Mouse (Mus musculus): ENCODE results near the gene Tm7sf2.
A peak's percentile ranks its signal among the peaks of the same experiment; 100 is the strongest.
"Not testable (repeated sequence)": the region's sequence is repeated elsewhere in the genome, so short reads cannot be mapped to it uniquely, and the experiment has no call there.

Gene Tm7sf2

GRCm38 (mm10) chr19:6068951-6069350 is 778 bp upstream of the Tm7sf2 start:
- no peak for DNase-seq

DNA sequence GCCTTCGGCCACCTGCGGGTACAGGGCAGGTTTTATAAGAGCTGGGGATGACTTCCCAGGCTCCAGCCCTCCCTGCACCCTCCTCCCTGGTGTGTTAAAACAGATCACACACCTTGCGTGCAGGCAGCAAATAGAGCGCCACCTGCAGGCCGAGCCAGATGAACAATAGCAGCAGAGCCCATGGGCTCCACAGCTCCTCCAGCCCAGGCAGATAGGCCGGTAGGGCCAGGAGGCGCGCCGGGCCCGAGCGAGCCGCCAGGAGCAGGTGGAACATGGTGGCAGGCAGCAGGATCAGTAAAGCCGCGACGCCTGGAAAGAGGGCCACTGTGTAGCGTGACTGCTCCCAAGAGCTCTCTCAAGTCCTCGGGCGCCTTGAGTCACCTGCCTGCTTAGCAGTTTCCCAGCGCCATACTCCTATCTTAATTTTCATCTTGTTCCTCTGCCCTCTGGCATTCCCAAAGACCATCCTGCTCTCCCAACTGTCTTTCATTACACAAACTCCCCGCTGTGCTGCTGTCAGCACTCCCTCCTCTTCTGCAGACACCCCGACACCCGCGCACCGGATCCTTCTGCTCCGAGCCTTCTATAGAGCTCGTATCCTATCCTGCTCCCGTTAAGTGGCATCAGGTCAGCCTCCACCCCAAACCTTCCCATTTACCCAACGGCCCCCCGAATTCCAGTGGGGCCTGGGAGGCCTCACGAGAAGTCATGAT is 1.0 kb downstream of the Tm7sf2 start:
- peak; percentile 64 to 76 for DNase-seq

- no peak for DNase-seq
These were observed 1.6 kb downstream of the Tm7sf2 start for GRCm38 (mm10) chr19:6066571-6066970.

GRCm38 (mm10) chr19:6063081-6063480 is 5.1 kb downstream of the Tm7sf2 start:
- DNase-seq, result no peak

DNA sequence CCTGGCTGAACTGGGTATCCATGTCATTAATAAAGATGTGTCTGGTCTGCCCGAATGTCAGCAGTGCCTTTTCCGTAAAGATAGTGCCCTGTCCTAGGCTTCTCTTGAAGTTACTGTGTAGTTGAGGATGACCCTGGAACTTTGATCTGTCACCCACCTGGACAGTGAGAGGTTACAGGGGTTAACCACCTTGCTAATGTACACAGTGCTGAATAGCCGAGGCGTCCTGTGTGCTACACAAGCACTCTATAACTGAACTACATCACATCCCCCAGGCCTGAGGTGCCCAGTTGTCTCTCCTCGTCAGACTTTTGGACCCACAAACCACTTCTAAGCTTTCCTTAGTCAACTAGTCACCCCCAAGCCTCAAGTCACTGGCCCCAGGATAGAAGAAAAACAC is 5.8 kb downstream of the Tm7sf2 start:
- DNase-seq, result no peak

- peak; percentile 65 to 71 for DNase-seq
These were observed 6.4 kb downstream of the Tm7sf2 start for GRCm38 (mm10) chr19:6061641-6062302.

GRCm38 (mm10) chr19:6061021-6061533 is 7.1 kb downstream of the Tm7sf2 start, which contains the start of gene Znhit2:
Znhit2 (plus strand) TSS chr19:6061192.
- DNase-seq, result peak; percentile 92 to 94

- no peak for DNase-seq
These were observed 9.2 kb downstream of the Tm7sf2 start for GRCm38 (mm10) chr19:6058966-6059365.

DNA sequence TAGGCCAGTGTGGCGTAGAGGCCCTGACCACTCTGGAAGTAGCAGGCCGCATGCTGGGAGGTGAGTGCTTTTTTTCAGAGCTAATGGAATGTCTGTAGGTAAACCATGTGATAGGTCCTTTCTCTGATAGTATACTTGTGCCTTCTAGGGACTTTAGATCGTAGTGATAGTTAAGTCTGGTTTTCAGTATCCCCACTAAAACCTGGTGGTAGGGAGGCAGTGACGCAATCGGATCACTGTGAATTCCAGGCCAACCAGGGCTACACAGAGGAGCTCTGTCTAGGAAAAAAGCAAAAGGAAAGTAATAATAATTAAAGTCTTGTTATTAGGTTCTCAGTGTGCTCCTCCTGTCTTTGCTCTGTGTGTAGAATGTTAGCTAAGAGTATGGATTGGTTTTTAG is 9.7 kb downstream of the Tm7sf2 start:
- DNase-seq, result no peak

GRCm38 (mm10) chr19:6057313-6058096 is 10.7 kb downstream of the Tm7sf2 start, which contains the start of the genes Mrpl49 and Fau:
Mrpl49 (minus strand) TSS chr19:6057785.
Fau (plus strand) TSS chr19:6057844.
- peak; percentile 98 for DNase-seq

- DNase-seq, result no peak
These were observed 11.5 kb downstream of the Tm7sf2 start for GRCm38 (mm10) chr19:6056696-6057095.

DNA sequence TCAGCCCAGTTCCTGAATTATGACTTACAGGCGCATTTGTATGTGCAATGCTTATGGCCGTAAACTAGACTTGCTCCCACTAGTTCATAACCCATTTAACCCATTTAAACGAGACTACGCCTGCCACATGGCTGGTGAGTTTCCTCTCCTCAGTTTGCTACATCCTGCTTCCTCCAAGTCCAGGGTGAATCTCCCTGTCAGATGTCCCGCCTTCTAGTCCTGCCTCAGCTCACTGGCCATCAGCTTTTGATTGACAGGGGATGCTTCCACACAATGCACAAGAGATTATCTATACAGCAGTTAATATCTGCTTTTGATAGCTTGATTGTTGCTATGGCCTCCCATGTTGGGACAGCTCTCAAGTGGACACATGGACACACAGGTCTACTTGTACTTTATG is 13.9 kb downstream of the Tm7sf2 start:
- DNase-seq, result no peak

DNA sequence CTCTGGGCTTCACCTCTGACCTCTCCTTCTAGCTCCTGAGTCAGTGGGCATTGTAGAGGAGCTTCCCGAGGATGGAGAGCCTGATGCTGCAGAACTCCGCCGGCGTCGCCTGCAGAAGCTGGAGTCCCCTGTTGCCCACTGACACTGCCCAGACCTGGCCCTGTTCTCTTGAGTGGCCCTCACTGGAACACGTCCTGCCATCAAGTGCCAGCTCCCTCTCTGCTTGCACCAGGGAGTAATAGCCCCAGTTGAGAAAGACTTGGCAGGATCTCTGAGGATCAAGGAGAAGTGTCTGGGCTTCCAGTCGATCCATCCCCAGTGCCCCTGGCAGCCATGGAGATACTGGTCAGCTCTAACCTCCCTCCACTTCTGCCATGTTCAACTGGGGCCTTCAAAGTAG is 15.7 kb downstream of the Tm7sf2 start:
- DNase-seq, result no peak

- no peak for DNase-seq
These were observed 19.3 kb downstream of the Tm7sf2 start for GRCm38 (mm10) chr19:6048681-6049410.

DNA sequence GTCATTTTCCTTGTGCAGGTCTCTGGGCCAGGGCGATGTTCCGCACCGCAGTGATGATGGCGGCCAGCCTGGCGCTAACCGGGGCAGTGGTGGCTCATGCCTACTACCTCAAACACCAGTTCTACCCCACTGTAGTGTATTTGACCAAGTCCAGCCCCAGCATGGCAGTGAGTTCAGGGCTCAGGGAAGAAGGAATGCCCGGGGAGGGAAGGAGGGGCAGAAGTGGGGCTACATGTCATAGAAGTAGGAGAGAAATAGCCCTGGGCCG is 20.3 kb downstream of the Tm7sf2 start:
- DNase-seq, result no peak

GRCm38 (mm10) chr19:6047154-6047898 is 20.8 kb downstream of the Tm7sf2 start:
- no peak for DNase-seq

DNA sequence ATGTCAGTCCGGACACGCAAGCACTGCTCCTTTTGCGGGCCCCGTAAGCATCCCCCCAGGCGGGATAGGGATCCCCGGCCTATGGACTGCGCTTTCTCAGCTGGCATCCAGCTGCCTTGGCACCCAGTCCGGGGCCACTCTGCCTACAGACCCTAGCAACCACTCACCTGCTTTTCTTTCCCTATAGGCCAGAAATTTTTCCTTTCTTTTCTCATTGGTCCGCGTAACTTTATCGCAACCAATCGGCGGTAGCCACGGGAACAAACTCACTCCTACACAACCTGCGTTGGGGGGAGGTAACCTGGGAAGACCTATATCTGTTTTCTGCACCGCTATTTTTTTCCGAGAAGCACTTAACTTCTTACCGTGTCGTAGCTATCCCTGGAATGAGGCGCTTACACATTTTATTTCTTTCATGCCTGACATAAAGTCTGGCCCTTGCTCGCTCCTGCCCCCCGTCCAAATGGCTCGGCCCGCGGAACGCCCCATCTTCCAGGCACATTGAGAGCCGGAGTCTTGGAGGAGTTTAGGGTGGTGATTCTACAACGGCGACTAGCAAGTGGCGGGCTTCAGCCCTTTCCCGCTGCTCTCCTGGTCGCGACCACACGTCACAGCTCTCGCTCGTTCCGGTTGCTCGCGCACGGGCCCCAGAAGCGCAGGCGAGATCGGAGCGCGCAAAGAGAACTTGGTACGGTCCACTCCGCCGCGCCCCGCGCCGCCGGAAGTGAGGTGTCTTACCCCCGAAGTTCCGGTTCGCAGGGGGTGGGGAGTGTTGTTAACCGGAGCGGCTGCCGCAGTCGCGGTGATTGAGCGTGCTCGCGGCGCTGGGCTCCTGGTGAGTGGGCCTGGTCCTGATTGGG is 21.6 kb downstream of the Tm7sf2 start, which contains the start of gene Syvn1:
TSS of gene Syvn1 (plus strand) at position 283 of the 860 bp plus-strand sequence.
- DNase-seq, result peak; percentile 81 to 92

- no peak for DNase-seq
These were observed 22.5 kb downstream of the Tm7sf2 start for GRCm38 (mm10) chr19:6045366-6046293.

DNA sequence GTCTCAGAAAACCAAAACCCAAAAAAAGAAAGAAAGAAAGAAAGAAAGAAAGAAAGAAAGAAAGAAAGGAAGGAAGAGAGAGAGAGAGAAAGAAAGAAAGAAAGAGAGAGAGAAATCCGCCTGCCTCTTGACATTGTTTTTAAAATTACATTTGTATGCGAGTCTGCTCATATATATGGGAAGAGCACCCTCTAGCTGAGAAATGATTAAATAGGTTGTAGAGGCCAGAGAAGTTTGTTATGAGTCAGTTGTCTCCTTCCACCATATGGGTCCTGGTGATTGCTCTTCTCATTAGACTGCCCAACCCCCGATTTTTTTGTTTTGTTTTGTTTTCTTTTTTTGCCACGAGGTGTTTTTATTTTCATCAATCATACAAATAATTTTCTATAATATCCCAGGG is 24.1 kb downstream of the Tm7sf2 start:
- not testable (repeated sequence) for DNase-seq

DNA sequence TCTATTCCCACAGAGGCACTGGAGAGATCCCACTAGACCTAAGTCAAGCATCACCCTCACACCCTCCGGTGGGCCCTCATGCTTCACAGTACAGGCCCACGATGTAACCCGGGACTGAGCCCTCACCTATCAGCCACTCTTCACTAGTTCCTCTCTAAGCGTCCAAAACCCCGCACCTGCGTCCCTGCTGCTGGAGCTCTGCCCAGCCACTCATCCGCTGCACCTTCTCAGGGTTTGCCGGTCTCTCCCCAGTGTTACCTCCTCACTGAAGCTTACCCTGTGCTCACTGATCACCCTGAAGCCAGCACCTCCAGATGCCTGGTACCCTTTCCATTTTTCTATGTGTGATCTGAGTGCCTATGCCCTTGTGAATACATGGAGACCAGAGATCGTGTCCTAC is 25.9 kb downstream of the Tm7sf2 start:
- DNase-seq, result no peak
